Mouse (Mus musculus): ENCODE results near the gene Ubash3b. TPM values are rescaled to one million over a fixed set of nuclear protein-coding genes. Genes with fewer than 3 reads are reported as not detected.

Ubash3b gene
- polyA plus RNA-seq, 1 experiment from 2014 or later: 12.1 TPM

- H3K9me3 ChIP-seq (replicated peaks; ENCODE audit: control insufficient read depth, low read length): no peaks in the 10 kb centered on the region
- H3K36me3 ChIP-seq (replicated peaks; ENCODE audit: control insufficient read depth, insufficient read depth, low read depth, low read length): no peaks in the 10 kb centered on the region
- no peak overlapping the region for H3K9ac ChIP-seq (replicated peaks; ENCODE audit: low read length)
- no peak overlapping the region for H3K4me2 ChIP-seq (ENCODE audit: low read depth, low read length)
- no peaks in the 10 kb centered on the region for H3K4me1 ChIP-seq (ENCODE audit: control insufficient read depth, insufficient read depth, low read length)
- no peak overlapping the region for H3K4me3 ChIP-seq (ENCODE audit: low read depth, low read length)
- DNase-seq (ENCODE audit: low spot score) (no peak), ATAC-seq (replicated peaks; ENCODE audit: insufficient number of reproducible peaks, low FRiP score, low TSS enrichment, low read depth) (no peak)
- WGBS: 71% methylated on average over 9 of the region's 9 CpGs
- H3K27me3 ChIP-seq (ENCODE audit: control insufficient read depth, insufficient read depth, low read length): no peaks in the 10 kb centered on the region
- H3K27ac ChIP-seq (replicated peaks; ENCODE audit: low read depth, low read length): no peak overlapping the region
Measured at GRCm38 (mm10) chr9:41191651-41192210, 30.2 kb upstream of the Ubash3b start.

- ATAC-seq (replicated peaks; ENCODE audit: insufficient number of reproducible peaks, low FRiP score, low TSS enrichment, low read depth) (peak; percentile 50), DNase-seq (ENCODE audit: low spot score) (peak; percentile 90)
- 25% methylated on average over 9 of the region's 9 CpGs for WGBS
- Histone ChIP-seq H3K9me3 (replicated peaks; ENCODE audit: control insufficient read depth, low read length) (no peaks in the 10 kb centered on the region), H3K27ac (replicated peaks; ENCODE audit: low read depth, low read length) (no peak overlapping the region), H3K36me3 (replicated peaks; ENCODE audit: control insufficient read depth, insufficient read depth, low read depth, low read length) (no peaks in the 10 kb centered on the region), H3K9ac (replicated peaks; ENCODE audit: low read length) (no peak overlapping the region), H3K27me3 (ENCODE audit: control insufficient read depth, insufficient read depth, low read length) (no peaks in the 10 kb centered on the region), H3K4me3 (ENCODE audit: low read depth, low read length) (no peak overlapping the region), H3K4me1 (ENCODE audit: control insufficient read depth, insufficient read depth, low read length) (no peaks in the 10 kb centered on the region), H3K4me2 (ENCODE audit: low read depth, low read length) (no peak overlapping the region)
Measured at GRCm38 (mm10) chr9:41190745-41191482, 29.4 kb upstream of the Ubash3b start.

GRCm38 (mm10) chr9:41187939-41188338 is 26.4 kb upstream of the Ubash3b start:
- no peak overlapping the region for H3K27ac ChIP-seq (replicated peaks; ENCODE audit: low read depth, low read length)
- H3K4me2 ChIP-seq (ENCODE audit: low read depth, low read length): no peak overlapping the region
- ATAC-seq (replicated peaks; ENCODE audit: insufficient number of reproducible peaks, low FRiP score, low TSS enrichment, low read depth) (no peak), DNase-seq (ENCODE audit: low spot score) (no peak)
- no peaks in the 10 kb centered on the region for H3K27me3 ChIP-seq (ENCODE audit: control insufficient read depth, insufficient read depth, low read length)
- no peak overlapping the region for H3K4me3 ChIP-seq (ENCODE audit: low read depth, low read length)
- no peaks in the 10 kb centered on the region for H3K4me1 ChIP-seq (ENCODE audit: control insufficient read depth, insufficient read depth, low read length)
- WGBS: 93% methylated on average over 4 of the region's 4 CpGs
- H3K36me3 ChIP-seq (replicated peaks; ENCODE audit: control insufficient read depth, insufficient read depth, low read depth, low read length): no peaks in the 10 kb centered on the region
- H3K9ac ChIP-seq (replicated peaks; ENCODE audit: low read length): no peak overlapping the region
- no peaks in the 10 kb centered on the region for H3K9me3 ChIP-seq (replicated peaks; ENCODE audit: control insufficient read depth, low read length)

GRCm38 (mm10) chr9:41187498-41187897 is 26.0 kb upstream of the Ubash3b start:
- Histone ChIP-seq H3K27me3 (ENCODE audit: control insufficient read depth, insufficient read depth, low read length) (no peaks in the 10 kb centered on the region), H3K27ac (replicated peaks; ENCODE audit: low read depth, low read length) (no peak overlapping the region), H3K9ac (replicated peaks; ENCODE audit: low read length) (no peak overlapping the region), H3K4me3 (ENCODE audit: low read depth, low read length) (no peak overlapping the region), H3K36me3 (replicated peaks; ENCODE audit: control insufficient read depth, insufficient read depth, low read depth, low read length) (no peaks in the 10 kb centered on the region), H3K4me1 (ENCODE audit: control insufficient read depth, insufficient read depth, low read length) (no peaks in the 10 kb centered on the region), H3K9me3 (replicated peaks; ENCODE audit: control insufficient read depth, low read length) (no peaks in the 10 kb centered on the region), H3K4me2 (ENCODE audit: low read depth, low read length) (no peak overlapping the region)
- DNase-seq (ENCODE audit: low spot score) (no peak), ATAC-seq (replicated peaks; ENCODE audit: insufficient number of reproducible peaks, low FRiP score, low TSS enrichment, low read depth) (no peak)
- WGBS: 82% methylated on average over 9 of the region's 9 CpGs

GRCm38 (mm10) chr9:41185331-41185730 is 23.8 kb upstream of the Ubash3b start:
- no peak overlapping the region for H3K4me3 ChIP-seq (ENCODE audit: low read depth, low read length)
- H3K9ac ChIP-seq (replicated peaks; ENCODE audit: low read length): no peak overlapping the region
- no peak overlapping the region for H3K4me2 ChIP-seq (ENCODE audit: low read depth, low read length)
- H3K4me1 ChIP-seq (ENCODE audit: control insufficient read depth, insufficient read depth, low read length): no peaks in the 10 kb centered on the region
- H3K9me3 ChIP-seq (replicated peaks; ENCODE audit: control insufficient read depth, low read length): no peaks in the 10 kb centered on the region
- no peak overlapping the region for H3K27ac ChIP-seq (replicated peaks; ENCODE audit: low read depth, low read length)
- no peaks in the 10 kb centered on the region for H3K36me3 ChIP-seq (replicated peaks; ENCODE audit: control insufficient read depth, insufficient read depth, low read depth, low read length)
- H3K27me3 ChIP-seq (ENCODE audit: control insufficient read depth, insufficient read depth, low read length): no peaks in the 10 kb centered on the region
- WGBS: 78% methylated on average over 9 of the region's 9 CpGs
- DNase-seq (ENCODE audit: low spot score) (no peak), ATAC-seq (replicated peaks; ENCODE audit: insufficient number of reproducible peaks, low FRiP score, low TSS enrichment, low read depth) (no peak)

GRCm38 (mm10) chr9:41182550-41182949 is 21.1 kb upstream of the Ubash3b start:
- no peak overlapping the region for H3K27ac ChIP-seq (replicated peaks; ENCODE audit: low read depth, low read length)
- DNase-seq (ENCODE audit: low spot score) (peak; percentile 61), ATAC-seq (replicated peaks; ENCODE audit: insufficient number of reproducible peaks, low FRiP score, low TSS enrichment, low read depth) (0 out of 2 replicates have a peak, but pooled peaks have one; percentile 67)
- no peak overlapping the region for H3K9ac ChIP-seq (replicated peaks; ENCODE audit: low read length)
- no peaks in the 10 kb centered on the region for H3K27me3 ChIP-seq (ENCODE audit: control insufficient read depth, insufficient read depth, low read length)
- H3K36me3 ChIP-seq (replicated peaks; ENCODE audit: control insufficient read depth, insufficient read depth, low read depth, low read length): no peaks in the 10 kb centered on the region
- H3K4me1 ChIP-seq (ENCODE audit: control insufficient read depth, insufficient read depth, low read length): no peaks in the 10 kb centered on the region
- H3K4me2 ChIP-seq (ENCODE audit: low read depth, low read length): no peak overlapping the region
- H3K9me3 ChIP-seq (replicated peaks; ENCODE audit: control insufficient read depth, low read length): no peaks in the 10 kb centered on the region
- no peak overlapping the region for H3K4me3 ChIP-seq (ENCODE audit: low read depth, low read length)

GRCm38 (mm10) chr9:41181803-41182202 is 20.3 kb upstream of the Ubash3b start:
- WGBS: 65% methylated on average over 8 of the region's 8 CpGs
- no peak overlapping the region for H3K4me3 ChIP-seq (ENCODE audit: low read depth, low read length)
- H3K27me3 ChIP-seq (ENCODE audit: control insufficient read depth, insufficient read depth, low read length): no peaks in the 10 kb centered on the region
- no peak overlapping the region for H3K27ac ChIP-seq (replicated peaks; ENCODE audit: low read depth, low read length)
- ATAC-seq (replicated peaks; ENCODE audit: insufficient number of reproducible peaks, low FRiP score, low TSS enrichment, low read depth) (no peak), DNase-seq (ENCODE audit: low spot score) (no peak)
- H3K9me3 ChIP-seq (replicated peaks; ENCODE audit: control insufficient read depth, low read length): no peaks in the 10 kb centered on the region
- H3K9ac ChIP-seq (replicated peaks; ENCODE audit: low read length): no peak overlapping the region
- H3K4me2 ChIP-seq (ENCODE audit: low read depth, low read length): no peak overlapping the region
- H3K4me1 ChIP-seq (ENCODE audit: control insufficient read depth, insufficient read depth, low read length): no peaks in the 10 kb centered on the region
- no peaks in the 10 kb centered on the region for H3K36me3 ChIP-seq (replicated peaks; ENCODE audit: control insufficient read depth, insufficient read depth, low read depth, low read length)

- Histone ChIP-seq H3K4me2 (ENCODE audit: low read depth, low read length) (no peak overlapping the region), H3K27ac (replicated peaks; ENCODE audit: low read depth, low read length) (no peak overlapping the region), H3K36me3 (replicated peaks; ENCODE audit: control insufficient read depth, insufficient read depth, low read depth, low read length) (no peaks in the 10 kb centered on the region), H3K4me3 (ENCODE audit: low read depth, low read length) (no peak overlapping the region), H3K27me3 (ENCODE audit: control insufficient read depth, insufficient read depth, low read length) (no peaks in the 10 kb centered on the region), H3K9ac (replicated peaks; ENCODE audit: low read length) (no peak overlapping the region), H3K9me3 (replicated peaks; ENCODE audit: control insufficient read depth, low read length) (no peaks in the 10 kb centered on the region), H3K4me1 (ENCODE audit: control insufficient read depth, insufficient read depth, low read length) (no peaks in the 10 kb centered on the region)
- 87% methylated on average over 9 of the region's 9 CpGs for WGBS
- ATAC-seq (replicated peaks; ENCODE audit: insufficient number of reproducible peaks, low FRiP score, low TSS enrichment, low read depth) (no peak), DNase-seq (ENCODE audit: low spot score) (no peak)
Measured at GRCm38 (mm10) chr9:41181372-41181771, 19.9 kb upstream of the Ubash3b start.
